Mouse (Mus musculus) frontal cortex, postnatal 14 days (tissue): ENCODE measurements around the gene Prss46.

Source experiments
- DNase-seq, 2 experiments: peaks; one replicate each; pipeline ENCODE4 v3.0.0; 2022; ENCODE audit warnings: low spot score in 2 of 2

Gene Prss46

GRCm38 (mm10) chr9:110858967-110859596 lies 14.8 kb downstream of the Prss46 start:
- DNase-seq, result no peak

- peak in 1 of 2 experiments; percentile 57 for DNase-seq
Measured at GRCm38 (mm10) chr9:110871030-110871429, 26.7 kb downstream of the Prss46 start.

- peak; percentile 34 to 54 for DNase-seq
Measured at GRCm38 (mm10) chr9:110873681-110874659, 29.7 kb downstream of the Prss46 start.

- no peak for DNase-seq
Measured at GRCm38 (mm10) chr9:110874660-110875191, 30.4 kb downstream of the Prss46 start.

GRCm38 (mm10) chr9:110875288-110875695 lies 31.0 kb downstream of the Prss46 start:
- no peak for DNase-seq

GRCm38 (mm10) chr9:110877353-110877752 lies 33.0 kb downstream of the Prss46 start:
- DNase-seq, result no peak

- DNase-seq, result peak in 1 of 2 experiments; percentile 22
Measured at GRCm38 (mm10) chr9:110877888-110878287, 33.6 kb downstream of the Prss46 start.

- peak; percentile 17 to 43 for DNase-seq
Measured at GRCm38 (mm10) chr9:110879191-110879920, 35.0 kb downstream of the Prss46 start, which contains the start of gene Als2cl. TSS of gene Als2cl (plus strand) at chr9:110879870.

GRCm38 (mm10) chr9:110879998-110880561 lies 35.8 kb downstream of the Prss46 start, which contains the start of gene Tmie:
TSS of gene Tmie (minus strand) at chr9:110880113.
- peak in 1 of 2 experiments; percentile 26 for DNase-seq

GRCm38 (mm10) chr9:110880772-110881171 lies 36.5 kb downstream of the Prss46 start:
- DNase-seq, result no peak

- DNase-seq, result no peak
Measured at GRCm38 (mm10) chr9:110881953-110882352, 37.6 kb downstream of the Prss46 start.

GRCm38 (mm10) chr9:110887388-110888303 lies 43.3 kb downstream of the Prss46 start:
- no peak for DNase-seq

- DNase-seq, result no peak
Measured at GRCm38 (mm10) chr9:110888935-110889334, 44.6 kb downstream of the Prss46 start.

GRCm38 (mm10) chr9:110890026-110890783 lies 45.9 kb downstream of the Prss46 start:
- no peak for DNase-seq

GRCm38 (mm10) chr9:110891077-110891828 lies 46.9 kb downstream of the Prss46 start:
- DNase-seq, result no peak

- DNase-seq, result no peak
Measured at GRCm38 (mm10) chr9:110892552-110892951, 48.2 kb downstream of the Prss46 start.

GRCm38 (mm10) chr9:110893429-110893828 lies 49.1 kb downstream of the Prss46 start:
- no peak for DNase-seq

GRCm38 (mm10) chr9:110895507-110895906 lies 51.2 kb downstream of the Prss46 start:
- no peak for DNase-seq

- DNase-seq, result no peak
Measured at GRCm38 (mm10) chr9:110895994-110896393, 51.7 kb downstream of the Prss46 start.
